Mouse (Mus musculus): ENCODE measurements around the gene Gjd3. TPM values are rescaled to one million over a fixed set of nuclear protein-coding genes. Genes with fewer than 3 reads are reported as not detected.

Gene Gjd3
- polyA plus RNA-seq (2012; rRNA removed), result 0.34 and 0.57 TPM in 2 replicates

GRCm38 (mm10) chr11:98982773-98983133 lies at the start of gene Gjd3:
Gene Gjd3, minus strand, starts transcription at chr11:98983016.
- H3K36me3 ChIP-seq (ENCODE audit: control insufficient read depth, insufficient read depth, low read length), result no peaks in the 10 kb centered on the region
- H3K4me3 ChIP-seq (ENCODE audit: insufficient read depth, low read depth, low read length), result peak within 1 kb of the TSS; percentile 55
- no peaks in the 10 kb centered on the region for H3K27me3 ChIP-seq (replicated peaks; ENCODE audit: control insufficient read depth, insufficient read depth, low read length)
- TF ChIP-seq POLR2A (IDR thresholded peaks at IDR 0.05; ENCODE audit: low read depth, low read length) (no peak), CTCF (conservative IDR thresholded peaks at IDR 0.05; ENCODE audit: insufficient read depth, insufficient read length, low read depth, low read length) (no peak)
- H3K4me1 ChIP-seq (ENCODE audit: control insufficient read depth, insufficient read depth, low read length), result no peaks in the 10 kb centered on the region
- no peak within 1 kb of the TSS for H3K27ac ChIP-seq (ENCODE audit: insufficient read depth, low read depth, low read length)
- no peak for DNase-seq
- 4% methylated on average over 28 of the region's 28 CpGs for WGBS

- Histone ChIP-seq H3K27me3 (replicated peaks; ENCODE audit: control insufficient read depth, insufficient read depth, low read length) (no peaks in the 10 kb centered on the region), H3K4me1 (ENCODE audit: control insufficient read depth, insufficient read depth, low read length) (no peaks in the 10 kb centered on the region; the same call in 1 of the 2 replicates), H3K4me3 (ENCODE audit: insufficient read depth, low read depth, low read length) (no peak overlapping the region), H3K36me3 (ENCODE audit: control insufficient read depth, insufficient read depth, low read length) (no peaks in the 10 kb centered on the region), H3K27ac (ENCODE audit: insufficient read depth, low read depth, low read length) (no peak overlapping the region)
- no peak for DNase-seq
- WGBS, result 75% methylated on average over 12 of the region's 12 CpGs
- no peak for TF ChIP-seq POLR2A (IDR thresholded peaks at IDR 0.05; ENCODE audit: low read depth, low read length)
- TF ChIP-seq CTCF (conservative IDR thresholded peaks at IDR 0.05; ENCODE audit: insufficient read depth, insufficient read length, low read depth, low read length), result no peak
Measured at GRCm38 (mm10) chr11:99026899-99027440, 44.2 kb upstream of the Gjd3 start.

- TF ChIP-seq POLR2A (IDR thresholded peaks at IDR 0.05; ENCODE audit: low read depth, low read length) (no peak), CTCF (conservative IDR thresholded peaks at IDR 0.05; ENCODE audit: insufficient read depth, insufficient read length, low read depth, low read length) (no peak)
Measured at GRCm38 (mm10) chr11:99025878-99026277, 43.1 kb upstream of the Gjd3 start.

GRCm38 (mm10) chr11:99024468-99025134 lies 41.8 kb upstream of the Gjd3 start:
- H3K27me3 ChIP-seq (replicated peaks; ENCODE audit: control insufficient read depth, insufficient read depth, low read length), result no peaks in the 10 kb centered on the region
- no peaks in the 10 kb centered on the region; the same call in 1 of the 2 replicates for H3K4me1 ChIP-seq (ENCODE audit: control insufficient read depth, insufficient read depth, low read length)
- 35% methylated on average over 18 of the region's 18 CpGs for WGBS
- DNase-seq, result no peak
- no peaks in the 10 kb centered on the region for H3K36me3 ChIP-seq (ENCODE audit: control insufficient read depth, insufficient read depth, low read length)
- no peak overlapping the region for H3K27ac ChIP-seq (ENCODE audit: insufficient read depth, low read depth, low read length)
- TF ChIP-seq POLR2A (IDR thresholded peaks at IDR 0.05; ENCODE audit: low read depth, low read length) (no peak), CTCF (conservative IDR thresholded peaks at IDR 0.05; ENCODE audit: insufficient read depth, insufficient read length, low read depth, low read length) (no peak)
- peak overlapping the region; percentile 54 for H3K4me3 ChIP-seq (ENCODE audit: insufficient read depth, low read depth, low read length)

More at GRCm38 (mm10) chr11:99025878-99026277, 43.1 kb upstream of the Gjd3 start:
- Histone ChIP-seq H3K27ac (ENCODE audit: insufficient read depth, low read depth, low read length) (no peak overlapping the region), H3K36me3 (ENCODE audit: control insufficient read depth, insufficient read depth, low read length) (no peaks in the 10 kb centered on the region), H3K4me1 (ENCODE audit: control insufficient read depth, insufficient read depth, low read length) (no peaks in the 10 kb centered on the region; the same call in 1 of the 2 replicates), H3K27me3 (replicated peaks; ENCODE audit: control insufficient read depth, insufficient read depth, low read length) (no peaks in the 10 kb centered on the region), H3K4me3 (ENCODE audit: insufficient read depth, low read depth, low read length) (no peak overlapping the region)
- WGBS, result 88% methylated on average over 6 of the region's 6 CpGs
- DNase-seq, result no peak

GRCm38 (mm10) chr11:99023500-99024467 lies 41.0 kb upstream of the Gjd3 start, which contains the start of gene Top2a:
Gene Top2a, minus strand, starts transcription at chr11:99024189.
- H3K27me3 ChIP-seq (replicated peaks; ENCODE audit: control insufficient read depth, insufficient read depth, low read length), result no peaks in the 10 kb centered on the region
- no peaks in the 10 kb centered on the region; the same call in 1 of the 2 replicates for H3K4me1 ChIP-seq (ENCODE audit: control insufficient read depth, insufficient read depth, low read length)
- peak within 1 kb of the TSS; percentile 81 for H3K4me3 ChIP-seq (ENCODE audit: insufficient read depth, low read depth, low read length)
- no peaks in the 10 kb centered on the region for H3K36me3 ChIP-seq (ENCODE audit: control insufficient read depth, insufficient read depth, low read length)
- under 1% methylated on average over 54 of the region's 54 CpGs for WGBS
- TF ChIP-seq POLR2A (IDR thresholded peaks at IDR 0.05; ENCODE audit: low read depth, low read length) (no peak), CTCF (conservative IDR thresholded peaks at IDR 0.05; ENCODE audit: insufficient read depth, insufficient read length, low read depth, low read length) (no peak)
- no peak within 1 kb of the TSS for H3K27ac ChIP-seq (ENCODE audit: insufficient read depth, low read depth, low read length)
- DNase-seq, result peak; percentile 99

GRCm38 (mm10) chr11:99023094-99023493 lies 40.3 kb upstream of the Gjd3 start:
- Histone ChIP-seq H3K27me3 (replicated peaks; ENCODE audit: control insufficient read depth, insufficient read depth, low read length) (no peaks in the 10 kb centered on the region), H3K4me3 (ENCODE audit: insufficient read depth, low read depth, low read length) (no peak overlapping the region), H3K36me3 (ENCODE audit: control insufficient read depth, insufficient read depth, low read length) (no peaks in the 10 kb centered on the region), H3K4me1 (ENCODE audit: control insufficient read depth, insufficient read depth, low read length) (no peaks in the 10 kb centered on the region; the same call in 1 of the 2 replicates), H3K27ac (ENCODE audit: insufficient read depth, low read depth, low read length) (no peak overlapping the region)
- no peak for DNase-seq
- TF ChIP-seq CTCF (conservative IDR thresholded peaks at IDR 0.05; ENCODE audit: insufficient read depth, insufficient read length, low read depth, low read length) (no peak), POLR2A (IDR thresholded peaks at IDR 0.05; ENCODE audit: low read depth, low read length) (no peak)
- WGBS, result 22% methylated on average over 4 of the region's 4 CpGs
